Mouse (Mus musculus): Measurements from ENCODE around the gene Map7d2. TPM values are rescaled to one million over a fixed set of nuclear protein-coding genes. Genes with fewer than 3 reads are reported as not detected.
"Not testable (repeated sequence)": the region's sequence is repeated elsewhere in the genome, so short reads cannot be mapped to it uniquely, and the experiment has no call there.

The Map7d2 gene
- 48.9 and 53.6 TPM in 2 replicates for polyA plus RNA-seq (2015; fragmentation: Nextera tagmentation; extraction: Ambion mirVana)

GRCm38 (mm10) chrX:159414130-159414828 lies at the start of gene Map7d2:
Map7d2 (plus strand) TSS chrX:159414572.
- peak within 1 kb of the TSS; percentile 78 for H3K27ac ChIP-seq (replicated peaks)
- peak; percentile 95 for ATAC-seq (ENCODE audit: low FRiP score)
- peak within 1 kb of the TSS; percentile 61 for H3K4me3 ChIP-seq (replicated peaks)
- H3K9ac ChIP-seq (replicated peaks) = peak within 1 kb of the TSS; percentile 74
- H3K4me1 ChIP-seq = no peaks in the 10 kb centered on the region; the same call in 1 of the 2 replicates
- peak within 1 kb of the TSS; percentile 65 for H3K4me2 ChIP-seq
- WGBS = 20% methylated on average over 61 of the region's 83 CpGs
- no peaks in the 10 kb centered on the region for H3K9me3 ChIP-seq (replicated peaks)
- no peaks in the 10 kb centered on the region for H3K36me3 ChIP-seq
- no peaks in the 10 kb centered on the region; the same call in 1 of the 2 replicates for H3K27me3 ChIP-seq (replicated peaks)

GRCm38 (mm10) chrX:159371831-159372752 lies 42.3 kb upstream of the Map7d2 start, which contains the start of gene Eif1ax:
Eif1ax (plus strand) TSS chrX:159372178.
- 17% methylated on average over 46 of the region's 76 CpGs for WGBS
- H3K27me3 ChIP-seq (replicated peaks) = no peaks in the 10 kb centered on the region; the same call in 1 of the 2 replicates
- H3K9me3 ChIP-seq (replicated peaks) = no peaks in the 10 kb centered on the region
- H3K4me2 ChIP-seq = peak within 1 kb of the TSS; percentile 54
- peaks cover 9% of the 10 kb centered on the region; the same call in 1 of the 2 replicates for H3K4me1 ChIP-seq
- peak within 1 kb of the TSS; percentile 82 for H3K27ac ChIP-seq (replicated peaks)
- H3K9ac ChIP-seq (replicated peaks) = peak within 1 kb of the TSS; percentile 55
- no peaks in the 10 kb centered on the region for H3K36me3 ChIP-seq
- peak; percentile 97 for ATAC-seq (ENCODE audit: low FRiP score)
- H3K4me3 ChIP-seq (replicated peaks) = peak within 1 kb of the TSS; percentile 63

- H3K27me3 ChIP-seq (replicated peaks) = no peaks in the 10 kb centered on the region; the same call in 1 of the 2 replicates
- peaks cover 9% of the 10 kb centered on the region; the same call in 1 of the 2 replicates for H3K4me1 ChIP-seq
- 25% methylated on average over 9 of the region's 9 CpGs for WGBS
- H3K9me3 ChIP-seq (replicated peaks) = no peaks in the 10 kb centered on the region
- peak overlapping the region; percentile 82 for H3K27ac ChIP-seq (replicated peaks)
- H3K4me2 ChIP-seq = peak overlapping the region; percentile 54
- peak overlapping the region; percentile 63 for H3K4me3 ChIP-seq (replicated peaks)
- peak overlapping the region; percentile 55 for H3K9ac ChIP-seq (replicated peaks)
- H3K36me3 ChIP-seq = no peaks in the 10 kb centered on the region
- no peak for ATAC-seq (ENCODE audit: low FRiP score)
These were observed 41.6 kb upstream of the Map7d2 start for GRCm38 (mm10) chrX:159372753-159373144.

- Histone ChIP-seq H3K4me3 (replicated peaks) (no peak overlapping the region), H3K27ac (replicated peaks) (no peak overlapping the region), H3K36me3 (peaks cover 4% of the 10 kb centered on the region; the same call in 1 of the 2 replicates), H3K4me2 (no peak overlapping the region), H3K27me3 (replicated peaks) (no peaks in the 10 kb centered on the region), H3K4me1 (no peaks in the 10 kb centered on the region), H3K9me3 (replicated peaks) (no peaks in the 10 kb centered on the region), H3K9ac (replicated peaks) (no peak overlapping the region)
- no peak for ATAC-seq (ENCODE audit: low FRiP score)
- WGBS = 76% methylated on average over 9 of the region's 9 CpGs
These were observed 27.3 kb upstream of the Map7d2 start for GRCm38 (mm10) chrX:159387105-159387504.

- Histone ChIP-seq H3K9me3 (replicated peaks) (no peaks in the 10 kb centered on the region), H3K4me3 (replicated peaks) (no peak overlapping the region), H3K4me1 (no peaks in the 10 kb centered on the region), H3K9ac (replicated peaks) (no peak overlapping the region), H3K27ac (replicated peaks) (no peak overlapping the region), H3K27me3 (replicated peaks) (no peaks in the 10 kb centered on the region), H3K36me3 (peaks cover 4% of the 10 kb centered on the region; the same call in 1 of the 2 replicates), H3K4me2 (no peak overlapping the region)
- no peak for ATAC-seq (ENCODE audit: low FRiP score)
These were observed 25.4 kb upstream of the Map7d2 start for GRCm38 (mm10) chrX:159388953-159389352.

GRCm38 (mm10) chrX:159390347-159390962 lies 23.9 kb upstream of the Map7d2 start:
- Histone ChIP-seq H3K9me3 (replicated peaks) (no peaks in the 10 kb centered on the region), H3K27ac (replicated peaks) (no peak overlapping the region), H3K36me3 (peaks cover 3% of the 10 kb centered on the region; the same call in 1 of the 2 replicates), H3K4me1 (no peaks in the 10 kb centered on the region), H3K4me2 (no peak overlapping the region), H3K9ac (replicated peaks) (no peak overlapping the region), H3K4me3 (replicated peaks) (no peak overlapping the region), H3K27me3 (replicated peaks) (no peaks in the 10 kb centered on the region)
- ATAC-seq (ENCODE audit: low FRiP score) = no peak
- 83% methylated on average over 6 of the region's 6 CpGs for WGBS

GRCm38 (mm10) chrX:159391239-159391638 lies 23.1 kb upstream of the Map7d2 start:
- Histone ChIP-seq H3K4me3 (replicated peaks) (no peak overlapping the region), H3K27me3 (replicated peaks) (no peaks in the 10 kb centered on the region), H3K9ac (replicated peaks) (no peak overlapping the region), H3K9me3 (replicated peaks) (no peaks in the 10 kb centered on the region), H3K36me3 (no peaks in the 10 kb centered on the region), H3K4me1 (no peaks in the 10 kb centered on the region), H3K4me2 (no peak overlapping the region), H3K27ac (replicated peaks) (no peak overlapping the region)
- ATAC-seq (ENCODE audit: low FRiP score) = no peak
- WGBS = 81% methylated on average over 3 of the region's 3 CpGs

- Histone ChIP-seq H3K9ac (replicated peaks) (no peak overlapping the region), H3K27ac (replicated peaks) (no peak overlapping the region), H3K4me3 (replicated peaks) (no peak overlapping the region), H3K4me1 (no peaks in the 10 kb centered on the region), H3K4me2 (no peak overlapping the region), H3K9me3 (replicated peaks) (no peaks in the 10 kb centered on the region), H3K27me3 (replicated peaks) (no peaks in the 10 kb centered on the region), H3K36me3 (no peaks in the 10 kb centered on the region)
- 44% methylated on average over 4 of the region's 4 CpGs for WGBS
- ATAC-seq (ENCODE audit: low FRiP score) = no peak
These were observed 5.1 kb upstream of the Map7d2 start for GRCm38 (mm10) chrX:159409253-159409652.

- Histone ChIP-seq H3K4me2 (peak overlapping the region; percentile 65), H3K4me3 (replicated peaks) (peak overlapping the region; percentile 61), H3K9ac (replicated peaks) (peak overlapping the region; percentile 74), H3K9me3 (replicated peaks) (no peaks in the 10 kb centered on the region), H3K27ac (replicated peaks) (peak overlapping the region; percentile 78), H3K4me1 (no peaks in the 10 kb centered on the region; the same call in 1 of the 2 replicates), H3K36me3 (no peaks in the 10 kb centered on the region), H3K27me3 (replicated peaks) (no peaks in the 10 kb centered on the region; the same call in 1 of the 2 replicates)
- ATAC-seq (ENCODE audit: low FRiP score) = peak; percentile 70
- WGBS = 26% methylated on average over 61 of the region's 65 CpGs
These were observed 679 bp downstream of the Map7d2 start for GRCm38 (mm10) chrX:159414829-159415673.

GRCm38 (mm10) chrX:159430507-159430906 lies 16.1 kb downstream of the Map7d2 start:
- H3K9me3 ChIP-seq (replicated peaks); ATAC-seq (ENCODE audit: low FRiP score); H3K27ac ChIP-seq (replicated peaks); H3K4me2 ChIP-seq; H3K4me3 ChIP-seq (replicated peaks); H3K27me3 ChIP-seq (replicated peaks); H3K9ac ChIP-seq (replicated peaks); H3K36me3 ChIP-seq; H3K4me1 ChIP-seq: not testable (repeated sequence)
- 96% methylated on average over 3 of the region's 3 CpGs for WGBS
